Mouse (Mus musculus): Measurements from ENCODE around the gene Olfr304.

DNA sequence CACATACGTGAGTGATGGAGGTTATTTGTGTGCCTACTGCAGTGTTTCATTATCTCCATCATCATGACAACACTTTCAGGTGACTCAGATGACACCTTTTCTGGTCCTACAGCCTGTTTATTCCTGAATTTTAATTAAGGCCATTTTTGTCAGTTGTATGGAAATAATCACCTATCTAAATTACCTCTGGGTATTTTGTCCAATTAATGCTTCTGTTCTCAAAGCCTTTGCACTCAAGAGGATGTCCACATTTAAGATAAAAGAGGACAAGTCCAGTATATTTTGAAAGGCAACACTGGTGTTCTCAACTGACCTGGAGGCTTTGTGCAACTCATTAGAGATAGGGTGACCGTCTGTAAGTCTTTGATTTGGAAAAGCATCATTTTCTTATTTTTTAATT is 17.1 kb upstream of the Olfr304 start, which contains the start of gene Olfr301:
- TF ChIP-seq CTCF (IDR thresholded peaks at IDR 0.05; ENCODE audit: control insufficient read depth, insufficient read depth, insufficient replicate concordance, low read depth, low read length) (no peak), POLR2A (IDR thresholded peaks at IDR 0.05; ENCODE audit: control insufficient read depth, low read depth, low read length) (no peak)

Measured in testis, adult 2 months (tissue).